Mouse (Mus musculus): ENCODE results near the gene Gm17428. TPM values are rescaled to one million over a fixed set of nuclear protein-coding genes. Genes with fewer than 3 reads are reported as not detected.
A peak's percentile ranks its signal among the peaks of the same experiment; 100 is the strongest.

Gm17428 gene
- polyA plus RNA-seq, 1 experiment from 2014 or later = not detected

GRCm38 (mm10) chr14:54992196-54992595 is 15.5 kb downstream of the Gm17428 start:
- WGBS = 88% methylated on average over 10 of the region's 10 CpGs
- H3K9me3 ChIP-seq (ENCODE audit: control insufficient read depth, low read length) = no peaks in the 10 kb centered on the region
- DNase-seq (ENCODE audit: low spot score) (no peak), ATAC-seq (ENCODE audit: low FRiP score) (no peak)
- H3K36me3 ChIP-seq (ENCODE audit: control insufficient read depth, insufficient read depth, low read length) = no peaks in the 10 kb centered on the region
- no peaks in the 10 kb centered on the region for H3K27me3 ChIP-seq (ENCODE audit: control insufficient read depth, insufficient read depth, low read length)
- no peak overlapping the region for H3K9ac ChIP-seq (ENCODE audit: low read depth, low read length)
- H3K4me1 ChIP-seq (replicated peaks; ENCODE audit: control insufficient read depth, insufficient read depth, low read length) = peaks cover 2% of the 10 kb centered on the region; the same call in 1 of the 2 replicates
- no peak overlapping the region for H3K4me3 ChIP-seq (ENCODE audit: low read depth, low read length)
- H3K27ac ChIP-seq (ENCODE audit: low read depth, low read length) = no peak overlapping the region
- no peak overlapping the region for H3K4me2 ChIP-seq (replicated peaks; ENCODE audit: low read depth, low read length)

DNA sequence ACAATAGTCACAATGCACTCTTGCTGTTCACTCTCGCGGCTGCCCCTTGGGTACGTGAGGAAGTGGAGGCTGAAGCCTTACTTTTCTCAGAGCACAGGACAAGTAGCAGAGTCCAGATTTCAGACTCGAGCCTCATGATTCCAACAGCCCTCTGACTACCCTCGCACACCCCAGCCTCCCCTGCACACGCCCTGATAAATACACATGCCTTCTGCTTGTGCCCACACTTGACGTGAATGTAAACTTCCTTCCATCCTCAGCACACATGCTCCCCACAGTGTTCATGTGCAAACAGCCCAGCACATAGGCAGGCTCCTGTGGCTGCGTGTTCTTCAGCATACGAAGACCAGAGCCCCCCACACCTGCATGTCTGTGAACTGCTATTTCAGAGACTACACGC is 16.9 kb downstream of the Gm17428 start:
- DNase-seq (ENCODE audit: low spot score) (no peak), ATAC-seq (ENCODE audit: low FRiP score) (no peak)
- H3K4me3 ChIP-seq (ENCODE audit: low read depth, low read length) = no peak overlapping the region
- no peak overlapping the region for H3K27ac ChIP-seq (ENCODE audit: low read depth, low read length)
- H3K4me1 ChIP-seq (replicated peaks; ENCODE audit: control insufficient read depth, insufficient read depth, low read length) = peaks cover 2% of the 10 kb centered on the region; the same call in 1 of the 2 replicates
- no peak overlapping the region for H3K4me2 ChIP-seq (replicated peaks; ENCODE audit: low read depth, low read length)
- 0 out of 2 replicates have a peak overlapping the region, but pooled peaks have one; percentile 15 for H3K9ac ChIP-seq (ENCODE audit: low read depth, low read length)
- no peaks in the 10 kb centered on the region for H3K9me3 ChIP-seq (ENCODE audit: control insufficient read depth, low read length)
- H3K27me3 ChIP-seq (ENCODE audit: control insufficient read depth, insufficient read depth, low read length) = no peaks in the 10 kb centered on the region
- no peaks in the 10 kb centered on the region for H3K36me3 ChIP-seq (ENCODE audit: control insufficient read depth, insufficient read depth, low read length)
- 74% methylated on average over 10 of the region's 10 CpGs for WGBS

DNA sequence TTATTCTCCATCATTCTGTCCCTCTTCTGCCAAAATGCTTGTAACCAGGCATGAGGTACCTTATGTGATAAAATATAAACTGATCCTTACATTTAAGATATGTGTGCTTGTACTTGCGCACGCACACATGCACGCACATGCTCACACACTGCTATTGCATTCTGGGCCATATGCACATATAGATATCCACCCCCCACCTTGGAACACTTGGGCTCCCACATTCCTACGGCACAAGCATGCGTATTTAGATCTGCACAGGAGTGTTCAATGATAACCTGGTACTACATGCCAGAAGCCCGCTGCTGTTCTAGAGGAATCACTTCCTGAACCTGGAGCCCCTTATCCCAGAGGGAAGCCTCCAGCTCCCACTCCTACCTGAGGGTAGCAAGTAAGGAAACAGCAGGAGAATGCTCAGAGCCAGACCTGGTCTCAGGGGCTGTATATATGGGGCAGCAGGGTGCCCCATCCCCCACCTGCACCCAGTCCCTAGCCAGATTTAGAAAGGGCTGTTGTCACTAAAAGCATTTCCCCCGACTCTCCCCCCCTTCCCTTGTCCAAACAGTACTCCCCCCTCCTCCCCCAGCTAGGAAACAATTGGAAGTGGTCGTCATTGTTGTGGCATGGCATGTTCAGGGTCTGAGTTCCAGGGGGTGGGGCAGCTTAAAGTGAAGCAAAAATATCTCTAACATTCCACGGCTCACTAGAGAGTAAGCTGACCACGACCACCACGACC is 17.6 kb downstream of the Gm17428 start, which contains the start of gene Myh7:
Gene Myh7, minus strand, starts transcription at position 491 of the 733 bp plus-strand sequence.
- 0 out of 2 replicates have a peak within 1 kb of the TSS, but pooled peaks have one; percentile 15 for H3K9ac ChIP-seq (ENCODE audit: low read depth, low read length)
- no peak within 1 kb of the TSS for H3K4me3 ChIP-seq (ENCODE audit: low read depth, low read length)

GRCm38 (mm10) chr14:54994869-54995186 is 18.1 kb downstream of the Gm17428 start:
- Histone ChIP-seq H3K36me3 (ENCODE audit: control insufficient read depth, insufficient read depth, low read length) (no peaks in the 10 kb centered on the region), H3K4me2 (replicated peaks; ENCODE audit: low read depth, low read length) (no peak overlapping the region), H3K9ac (ENCODE audit: low read depth, low read length) (no peak overlapping the region), H3K9me3 (ENCODE audit: control insufficient read depth, low read length) (no peaks in the 10 kb centered on the region), H3K27me3 (ENCODE audit: control insufficient read depth, insufficient read depth, low read length) (no peaks in the 10 kb centered on the region), H3K4me3 (ENCODE audit: low read depth, low read length) (no peak overlapping the region), H3K4me1 (replicated peaks; ENCODE audit: control insufficient read depth, insufficient read depth, low read length) (peaks cover 2% of the 10 kb centered on the region; the same call in 1 of the 2 replicates), H3K27ac (ENCODE audit: low read depth, low read length) (no peak overlapping the region)
- DNase-seq (ENCODE audit: low spot score) (no peak), ATAC-seq (ENCODE audit: low FRiP score) (0 out of 2 replicates have a peak, but pooled peaks have one; percentile 25)

More for the DNA sequence above, 17.6 kb downstream of the Gm17428 start, which contains the start of gene Myh7:
- WGBS = 54% methylated on average over 11 of the region's 11 CpGs
- H3K36me3 ChIP-seq (ENCODE audit: control insufficient read depth, insufficient read depth, low read length) = no peaks in the 10 kb centered on the region
- no peaks in the 10 kb centered on the region for H3K9me3 ChIP-seq (ENCODE audit: control insufficient read depth, low read length)
- H3K4me2 ChIP-seq (replicated peaks; ENCODE audit: low read depth, low read length) = no peak within 1 kb of the TSS
- peaks cover 2% of the 10 kb centered on the region; the same call in 1 of the 2 replicates for H3K4me1 ChIP-seq (replicated peaks; ENCODE audit: control insufficient read depth, insufficient read depth, low read length)
- 0 out of 2 replicates have a peak within 1 kb of the TSS, but pooled peaks have one; percentile 48 for H3K27ac ChIP-seq (ENCODE audit: low read depth, low read length)
- ATAC-seq (ENCODE audit: low FRiP score) (0 out of 2 replicates have a peak, but pooled peaks have one; percentile 27), DNase-seq (ENCODE audit: low spot score) (no peak)
- no peaks in the 10 kb centered on the region for H3K27me3 ChIP-seq (ENCODE audit: control insufficient read depth, insufficient read depth, low read length)

GRCm38 (mm10) chr14:54995457-54996138 is 18.9 kb downstream of the Gm17428 start:
- H3K9me3 ChIP-seq (ENCODE audit: control insufficient read depth, low read length) = no peaks in the 10 kb centered on the region
- H3K4me3 ChIP-seq (ENCODE audit: low read depth, low read length) = no peak overlapping the region
- H3K4me1 ChIP-seq (replicated peaks; ENCODE audit: control insufficient read depth, insufficient read depth, low read length) = peaks cover 2% of the 10 kb centered on the region; the same call in 1 of the 2 replicates
- no peaks in the 10 kb centered on the region for H3K27me3 ChIP-seq (ENCODE audit: control insufficient read depth, insufficient read depth, low read length)
- H3K36me3 ChIP-seq (ENCODE audit: control insufficient read depth, insufficient read depth, low read length) = no peaks in the 10 kb centered on the region
- H3K9ac ChIP-seq (ENCODE audit: low read depth, low read length) = no peak overlapping the region
- DNase-seq (ENCODE audit: low spot score) = peak; percentile 42
- H3K4me2 ChIP-seq (replicated peaks; ENCODE audit: low read depth, low read length) = no peak overlapping the region
- peak; percentile 25; the same call in 1 of the 2 replicates for ATAC-seq (ENCODE audit: low FRiP score)
- H3K27ac ChIP-seq (ENCODE audit: low read depth, low read length) = 0 out of 2 replicates have a peak overlapping the region, but pooled peaks have one; percentile 48
- 44% methylated on average over 14 of the region's 14 CpGs for WGBS

DNA sequence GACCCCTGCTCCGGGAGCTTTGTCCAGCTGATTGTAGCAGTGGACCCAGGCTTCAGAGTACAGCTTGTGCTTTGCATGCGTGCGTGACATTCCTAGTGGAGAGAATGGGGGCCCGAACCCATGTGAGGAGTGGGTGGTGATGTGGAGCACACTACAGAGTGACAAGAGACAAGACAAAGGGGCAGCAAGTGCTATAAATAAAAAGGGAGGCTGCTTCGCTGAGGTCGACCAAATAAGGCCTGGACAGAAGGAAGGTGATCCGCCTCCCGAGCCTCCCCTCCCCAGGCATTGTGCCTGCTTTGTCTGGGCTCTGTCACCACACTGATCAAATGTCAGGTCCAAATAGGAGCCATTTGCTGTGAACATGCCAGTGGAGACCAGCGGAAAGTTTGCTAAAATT is 20.1 kb downstream of the Gm17428 start:
- Histone ChIP-seq H3K36me3 (ENCODE audit: control insufficient read depth, insufficient read depth, low read length) (no peaks in the 10 kb centered on the region), H3K9me3 (ENCODE audit: control insufficient read depth, low read length) (no peaks in the 10 kb centered on the region), H3K27ac (ENCODE audit: low read depth, low read length) (no peak overlapping the region), H3K4me3 (ENCODE audit: low read depth, low read length) (no peak overlapping the region), H3K4me2 (replicated peaks; ENCODE audit: low read depth, low read length) (no peak overlapping the region), H3K9ac (ENCODE audit: low read depth, low read length) (no peak overlapping the region), H3K4me1 (replicated peaks; ENCODE audit: control insufficient read depth, insufficient read depth, low read length) (peaks cover 2% of the 10 kb centered on the region; the same call in 1 of the 2 replicates), H3K27me3 (ENCODE audit: control insufficient read depth, insufficient read depth, low read length) (no peaks in the 10 kb centered on the region)
- DNase-seq (ENCODE audit: low spot score) (peak; percentile 36), ATAC-seq (ENCODE audit: low FRiP score) (no peak; the same call in 1 of the 2 replicates)
- 43% methylated on average over 9 of the region's 9 CpGs for WGBS

DNA sequence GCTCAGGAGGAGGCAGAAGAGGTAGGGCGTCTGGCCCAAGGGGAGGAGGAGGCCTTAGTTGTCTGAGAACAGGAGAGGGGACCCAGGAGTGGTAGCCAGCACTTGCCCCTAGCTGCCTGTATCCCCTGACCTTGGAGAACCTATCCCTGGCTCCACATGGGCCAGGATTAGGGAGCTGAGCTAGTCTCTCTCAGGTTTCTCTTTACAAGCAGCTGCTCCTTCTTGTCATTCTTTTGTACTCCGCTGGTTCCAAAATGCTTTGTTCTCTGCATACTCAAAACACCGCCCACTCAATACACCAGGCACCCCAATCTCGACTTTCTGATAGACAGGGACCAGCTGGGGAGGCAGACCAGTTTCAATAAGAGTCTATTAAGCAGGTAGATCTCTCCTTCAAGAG is 20.6 kb downstream of the Gm17428 start:
- ATAC-seq (ENCODE audit: low FRiP score) = no peak; the same call in 1 of the 2 replicates
- Histone ChIP-seq H3K9me3 (ENCODE audit: control insufficient read depth, low read length) (no peaks in the 10 kb centered on the region), H3K27me3 (ENCODE audit: control insufficient read depth, insufficient read depth, low read length) (no peaks in the 10 kb centered on the region), H3K9ac (ENCODE audit: low read depth, low read length) (no peak overlapping the region), H3K4me2 (replicated peaks; ENCODE audit: low read depth, low read length) (no peak overlapping the region), H3K4me1 (replicated peaks; ENCODE audit: control insufficient read depth, insufficient read depth, low read length) (peaks cover 2% of the 10 kb centered on the region; the same call in 1 of the 2 replicates), H3K27ac (ENCODE audit: low read depth, low read length) (no peak overlapping the region), H3K36me3 (ENCODE audit: control insufficient read depth, insufficient read depth, low read length) (no peaks in the 10 kb centered on the region), H3K4me3 (ENCODE audit: low read depth, low read length) (no peak overlapping the region)
- no peak for DNase-seq (ENCODE audit: low spot score)
- WGBS = 37% methylated on average over 4 of the region's 4 CpGs

GRCm38 (mm10) chr14:54998680-54999079 is 21.9 kb downstream of the Gm17428 start:
- no peak overlapping the region for H3K4me3 ChIP-seq (ENCODE audit: low read depth, low read length)

More at GRCm38 (mm10) chr14:54998680-54999079, 21.9 kb downstream of the Gm17428 start:
- no peak for DNase-seq (ENCODE audit: low spot score)
- H3K9me3 ChIP-seq (ENCODE audit: control insufficient read depth, low read length) = no peaks in the 10 kb centered on the region
- no peak overlapping the region for H3K27ac ChIP-seq (ENCODE audit: low read depth, low read length)
- no peak for ATAC-seq (ENCODE audit: low FRiP score)
- H3K9ac ChIP-seq (ENCODE audit: low read depth, low read length) = no peak overlapping the region
- H3K36me3 ChIP-seq (ENCODE audit: control insufficient read depth, insufficient read depth, low read length) = no peaks in the 10 kb centered on the region
- no peaks in the 10 kb centered on the region for H3K27me3 ChIP-seq (ENCODE audit: control insufficient read depth, insufficient read depth, low read length)
- no peak overlapping the region for H3K4me2 ChIP-seq (replicated peaks; ENCODE audit: low read depth, low read length)
- H3K4me1 ChIP-seq (replicated peaks; ENCODE audit: control insufficient read depth, insufficient read depth, low read length) = peaks cover 2% of the 10 kb centered on the region; the same call in 1 of the 2 replicates

Measured in hindbrain, embryonic 11.5 days (tissue).